Mouse (Mus musculus) CD8-positive naive resting alpha-beta T cell, adult 2 months (primary cell): Measurements from ENCODE around the gene Nfic.

Source experiments
- DNase-seq, 2 experiments: peaks; one replicate each; pipeline ENCODE4 v3.0.0; 2022; ENCODE audit warnings: low read depth in 2 of 2, low spot score in 2 of 2

Gene Nfic

GRCm38 (mm10) chr10:81485479-81486018 lies 30.1 kb upstream of the Nfic start:
- no peak for DNase-seq

GRCm38 (mm10) chr10:81485060-81485449 lies 29.6 kb upstream of the Nfic start:
- DNase-seq, result peak in 1 of 2 experiments; percentile 47

- no peak for DNase-seq
Measured at GRCm38 (mm10) chr10:81484441-81485059, 29.1 kb upstream of the Nfic start.

- DNase-seq, result peak in 1 of 2 experiments; percentile 46
Measured at GRCm38 (mm10) chr10:81483983-81484382, 28.5 kb upstream of the Nfic start.

GRCm38 (mm10) chr10:81482533-81482889 lies 27.1 kb upstream of the Nfic start, which contains the start of gene Celf5:
Gene Celf5, minus strand, starts transcription at chr10:81482709.
- peak in 1 of 2 experiments; percentile 56 for DNase-seq

- DNase-seq, result no peak
Measured at GRCm38 (mm10) chr10:81481605-81482532, 26.4 kb upstream of the Nfic start.

GRCm38 (mm10) chr10:81474461-81474860 lies 19.0 kb upstream of the Nfic start:
- no peak for DNase-seq

GRCm38 (mm10) chr10:81473003-81473451 lies 17.6 kb upstream of the Nfic start:
- DNase-seq, result peak; percentile 45 to 52

- DNase-seq, result no peak
Measured at GRCm38 (mm10) chr10:81472403-81473002, 17.1 kb upstream of the Nfic start.

GRCm38 (mm10) chr10:81470454-81470853 lies 15.0 kb upstream of the Nfic start:
- peak; percentile 27 to 31 for DNase-seq

- no peak for DNase-seq
Measured at GRCm38 (mm10) chr10:81469253-81469652, 13.8 kb upstream of the Nfic start.

GRCm38 (mm10) chr10:81467670-81468235 lies 12.3 kb upstream of the Nfic start:
- DNase-seq, result no peak

- no peak for DNase-seq
Measured at GRCm38 (mm10) chr10:81466881-81467280, 11.4 kb upstream of the Nfic start.

- no peak for DNase-seq
Measured at GRCm38 (mm10) chr10:81466066-81466465, 10.6 kb upstream of the Nfic start.

- no peak for DNase-seq
Measured at GRCm38 (mm10) chr10:81465265-81465645, 9.8 kb upstream of the Nfic start.

- DNase-seq, result peak in 1 of 2 experiments; percentile 34
Measured at GRCm38 (mm10) chr10:81464405-81465264, 9.2 kb upstream of the Nfic start.

GRCm38 (mm10) chr10:81463531-81463930 lies 8.1 kb upstream of the Nfic start:
- no peak for DNase-seq

- DNase-seq, result no peak
Measured at GRCm38 (mm10) chr10:81462917-81463316, 7.5 kb upstream of the Nfic start.

GRCm38 (mm10) chr10:81462415-81462804 lies 7.0 kb upstream of the Nfic start:
- DNase-seq, result no peak

GRCm38 (mm10) chr10:81461673-81462414 lies 6.4 kb upstream of the Nfic start:
- no peak for DNase-seq
